Mouse (Mus musculus) forelimb bud, embryonic 11.5 days (tissue): Measurements from ENCODE around the gene Dync1li2.

Experiments
- DNase-seq: peaks from one replicate; pipeline ENCODE4 v3.0.0-alpha.2; 2012; ENCODE audit warnings: low read depth, low spot score

Gene Dync1li2

GRCm38 (mm10) chr8:104383296-104383695 is 59.6 kb downstream of the Dync1li2 start:
- DNase-seq = no peak

- DNase-seq = no peak
These were observed 61.9 kb downstream of the Dync1li2 start for GRCm38 (mm10) chr8:104380961-104381411.

- no peak for DNase-seq
These were observed 62.6 kb downstream of the Dync1li2 start for GRCm38 (mm10) chr8:104380269-104380668.

- no peak for DNase-seq
These were observed 63.5 kb downstream of the Dync1li2 start for GRCm38 (mm10) chr8:104379301-104379836.

DNA sequence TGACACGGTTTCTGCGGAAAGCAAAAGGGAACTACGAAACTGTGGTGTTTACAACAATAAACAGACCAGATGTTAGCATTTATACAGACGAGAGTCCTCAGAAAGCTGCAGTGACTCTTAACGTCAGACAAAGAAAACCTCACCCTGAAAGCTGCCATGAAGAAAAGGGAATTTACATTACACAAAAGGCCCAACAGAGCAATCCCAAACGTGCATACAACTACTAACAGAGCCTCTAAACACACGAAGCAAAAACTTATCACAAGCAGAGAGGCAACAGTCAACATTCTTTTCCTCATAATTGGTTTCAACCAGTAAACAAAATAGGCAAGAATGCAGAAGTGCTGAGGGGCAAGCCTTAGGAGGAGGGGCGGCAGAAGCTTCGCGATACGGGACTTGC is 66.2 kb downstream of the Dync1li2 start:
- no peak for DNase-seq

- no peak for DNase-seq
These were observed 66.9 kb downstream of the Dync1li2 start for GRCm38 (mm10) chr8:104375959-104376358.

DNA sequence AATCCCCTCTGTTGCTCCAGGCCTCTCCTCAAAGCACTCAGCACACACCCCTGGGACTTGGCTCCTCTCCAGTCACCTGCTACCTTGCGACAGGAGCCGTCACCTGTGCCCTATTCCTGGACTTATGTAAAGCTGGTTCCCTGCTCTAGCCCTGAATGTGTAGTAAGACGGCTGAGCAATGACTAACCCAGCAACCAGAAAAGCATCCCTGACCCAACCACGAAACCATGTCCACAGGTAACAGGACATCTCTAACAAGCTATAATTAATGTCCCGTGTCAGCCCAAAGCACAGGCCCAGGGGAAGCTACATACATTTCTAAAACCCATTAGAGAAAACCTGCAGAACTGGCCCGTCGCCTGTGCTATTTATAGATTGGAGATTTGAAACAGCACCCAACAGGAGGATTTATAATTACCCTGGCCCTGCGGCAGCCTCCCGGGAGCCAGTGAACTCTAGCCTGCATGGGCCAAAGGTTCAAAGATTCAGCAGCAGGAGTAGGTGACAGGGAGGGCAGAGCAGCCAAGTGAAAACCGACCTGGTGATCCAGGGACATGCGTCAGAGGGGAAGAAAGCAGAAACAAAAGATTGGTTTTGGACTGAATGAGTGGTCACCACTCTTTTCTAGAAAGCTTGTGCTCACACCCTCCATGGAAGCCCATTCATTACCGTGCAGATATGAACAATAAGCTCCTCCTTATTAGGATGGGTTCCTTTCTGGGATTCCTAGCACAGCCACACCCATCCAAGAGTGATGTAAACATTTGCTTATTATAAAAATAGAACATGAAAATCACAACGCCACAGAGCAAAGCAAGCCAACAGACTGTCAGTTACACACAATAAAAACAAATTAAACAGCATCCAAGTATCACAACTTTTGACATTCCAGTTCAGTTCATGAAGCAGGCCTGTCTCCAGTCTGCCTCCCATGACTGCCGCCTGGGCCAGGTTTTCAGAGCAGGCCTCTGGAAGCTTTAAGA is 67.7 kb downstream of the Dync1li2 start:
- no peak for DNase-seq

DNA sequence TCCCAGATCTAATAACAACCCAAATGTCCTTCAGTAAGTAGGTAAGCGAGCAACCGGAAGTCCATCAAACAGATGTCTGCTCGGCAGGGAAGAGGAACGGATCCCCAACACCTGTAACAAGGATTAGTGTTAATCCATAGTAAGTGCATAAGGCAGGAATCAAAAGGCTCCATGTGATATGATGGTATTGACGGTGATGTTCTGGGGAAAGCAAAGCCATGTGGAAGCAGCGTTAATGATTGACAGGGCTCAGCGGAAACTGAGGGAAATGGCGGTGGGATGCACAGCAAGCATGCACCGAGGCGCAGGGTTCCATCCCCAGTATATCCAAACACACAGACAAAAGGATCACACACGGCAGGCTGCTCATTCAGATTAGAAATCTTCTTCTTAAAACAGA is 68.6 kb downstream of the Dync1li2 start:
- no peak for DNase-seq

GRCm38 (mm10) chr8:104373779-104374178 is 69.1 kb downstream of the Dync1li2 start:
- DNase-seq = no peak

- DNase-seq = no peak
These were observed 71.7 kb downstream of the Dync1li2 start for GRCm38 (mm10) chr8:104371121-104371520.

GRCm38 (mm10) chr8:104370071-104370470 is 72.8 kb downstream of the Dync1li2 start:
- no peak for DNase-seq

- DNase-seq = no peak
These were observed 73.3 kb downstream of the Dync1li2 start for GRCm38 (mm10) chr8:104369591-104369990.
